Mouse (Mus musculus): ENCODE measurements around the gene Galnt17.

Galnt17 gene

GRCm38 (mm10) chr5:130914606-130915005 lies 393.7 kb downstream of the Galnt17 start:
- peak; percentile 65 for DNase-seq

DNA sequence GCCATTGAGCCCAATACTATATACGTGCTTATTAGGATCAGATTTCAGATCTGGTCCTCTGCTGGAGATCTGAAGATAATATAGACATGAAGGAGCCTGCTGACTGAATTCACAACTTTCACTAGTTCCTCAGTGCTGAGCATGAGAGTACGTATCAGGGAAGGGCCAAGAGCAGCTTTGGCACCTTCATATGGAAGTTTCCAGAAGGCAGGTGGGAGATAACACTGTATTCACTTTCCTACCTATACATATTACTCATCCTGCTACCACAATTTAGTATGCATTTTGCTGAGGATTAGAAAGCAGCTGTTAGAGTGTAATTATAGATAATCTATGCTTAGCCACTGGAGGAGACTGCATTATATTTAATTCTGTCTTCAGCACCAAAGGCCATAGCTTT lies 396.7 kb downstream of the Galnt17 start:
- no peak for DNase-seq

DNA sequence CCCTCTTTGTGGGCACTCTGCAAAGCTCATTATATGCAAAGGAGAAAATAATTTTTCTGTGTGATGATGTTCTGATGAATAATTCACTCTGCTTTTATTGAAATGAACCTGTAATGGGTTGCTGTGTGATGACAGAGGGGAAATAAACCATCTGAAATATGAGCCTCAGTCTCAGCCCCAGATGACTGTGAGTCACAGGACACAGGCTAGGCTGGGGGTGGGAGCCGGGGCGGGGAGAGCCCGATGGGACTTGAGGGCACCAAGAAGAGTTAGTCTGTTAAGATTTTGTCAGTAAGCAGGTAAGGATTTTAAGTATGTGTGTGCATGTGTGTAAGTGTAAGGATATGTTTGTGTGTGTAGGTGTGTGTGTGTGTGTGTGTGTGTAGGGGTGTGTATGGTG lies 406.6 kb downstream of the Galnt17 start:
- no peak for DNase-seq

DNA sequence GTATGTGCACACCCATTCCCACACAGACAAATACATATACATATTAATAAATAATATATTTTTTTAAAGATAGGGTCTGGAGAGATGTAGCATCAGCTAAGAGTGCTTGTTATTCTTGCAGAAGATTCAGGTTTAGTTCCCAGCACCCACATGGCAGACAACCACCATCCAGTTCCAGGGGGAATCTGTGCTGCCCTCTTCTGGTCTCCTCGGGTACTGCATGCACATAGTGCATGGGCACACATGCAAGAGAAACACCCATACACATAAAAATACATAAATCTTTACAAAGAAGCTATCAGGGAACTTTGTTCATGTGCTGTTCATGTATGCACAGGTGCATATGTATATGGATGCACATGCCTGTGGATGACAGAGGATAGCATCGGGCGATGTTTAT lies 412.3 kb downstream of the Galnt17 start:
- DNase-seq = no peak

DNA sequence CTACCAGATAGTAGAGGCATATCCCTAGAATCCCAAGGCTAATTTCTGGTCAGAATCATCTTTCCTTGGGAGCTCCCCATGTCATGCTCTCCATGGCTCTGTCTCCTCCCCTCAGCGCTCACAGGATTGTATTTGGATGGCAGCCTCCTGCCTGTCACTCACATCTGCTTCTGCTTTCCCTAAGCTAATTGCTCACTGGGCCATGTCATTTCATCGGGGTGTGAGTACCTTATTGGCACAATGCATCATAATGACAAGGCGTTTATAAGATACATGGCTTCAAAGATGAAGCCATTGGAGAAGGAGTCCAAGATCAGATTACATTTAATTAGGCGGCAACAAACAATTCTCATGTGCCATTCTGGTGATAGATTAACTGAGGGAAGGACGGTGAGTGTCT lies 416.6 kb downstream of the Galnt17 start:
- DNase-seq = no peak

DNA sequence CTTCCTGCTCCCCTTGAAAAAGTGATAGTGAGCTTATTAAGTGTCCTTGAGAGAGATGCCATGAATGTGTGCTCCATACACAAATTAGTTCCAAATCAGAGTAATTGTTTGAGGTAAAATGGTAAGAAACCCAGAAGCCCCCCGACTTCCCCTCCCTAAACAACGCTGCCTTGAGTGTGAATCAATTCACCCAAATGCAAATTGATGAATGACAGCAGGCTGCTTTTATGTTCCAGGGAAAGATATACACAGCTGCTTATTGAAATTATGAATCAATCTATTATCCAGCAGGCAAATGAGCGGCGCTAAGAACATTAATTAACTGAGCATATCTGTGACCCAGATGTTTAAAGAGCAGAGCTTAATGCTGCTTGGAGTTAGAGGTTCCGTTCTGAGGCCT lies 428.0 kb downstream of the Galnt17 start:
- no peak for DNase-seq

DNA sequence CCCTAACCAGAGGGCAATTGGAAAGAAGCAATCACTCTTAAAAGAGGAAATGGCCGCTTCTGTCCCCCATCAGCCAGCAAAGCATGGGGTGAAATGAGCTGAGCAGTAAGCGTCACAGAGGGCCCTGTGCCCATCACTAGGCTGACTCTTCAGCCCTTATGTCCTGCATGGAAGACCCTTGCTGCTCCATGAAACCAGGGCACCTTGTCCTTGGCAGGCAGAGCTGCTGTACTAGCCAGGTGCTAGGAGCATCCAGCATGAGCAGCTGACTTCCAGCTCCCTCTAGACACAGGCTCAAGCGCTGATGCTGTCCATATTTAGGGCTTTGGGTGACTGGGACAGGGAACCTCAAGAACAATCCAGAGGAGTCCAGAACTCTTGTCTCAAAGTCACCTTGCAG lies 432.9 kb downstream of the Galnt17 start:
- DNase-seq = peak; percentile 52

DNA sequence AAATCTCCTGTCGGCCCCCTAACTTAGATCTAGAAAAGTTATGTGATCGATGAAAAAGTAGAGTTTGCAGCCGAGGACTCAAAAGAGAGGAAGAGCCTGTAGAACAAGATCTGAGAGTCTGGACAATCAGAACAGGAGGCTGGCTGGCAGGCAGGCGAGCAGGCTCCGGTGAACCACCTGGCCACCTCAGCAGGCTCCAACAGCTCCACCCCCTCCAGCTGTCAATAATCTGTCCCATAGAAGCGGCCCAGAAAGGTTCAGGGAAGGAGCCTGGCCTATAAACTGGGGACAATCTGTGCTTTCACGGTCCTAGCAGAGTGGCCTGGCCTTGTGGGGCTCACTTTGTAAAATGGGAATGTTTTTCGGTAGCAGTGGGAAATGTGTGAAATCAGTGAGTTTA lies 437.2 kb downstream of the Galnt17 start:
- peak; percentile 96 for DNase-seq

- peak; percentile 53 for DNase-seq
These were observed 438.4 kb downstream of the Galnt17 start for GRCm38 (mm10) chr5:130869869-130870268.

GRCm38 (mm10) chr5:130862302-130862701 lies 446.0 kb downstream of the Galnt17 start:
- DNase-seq = peak; percentile 80

DNA sequence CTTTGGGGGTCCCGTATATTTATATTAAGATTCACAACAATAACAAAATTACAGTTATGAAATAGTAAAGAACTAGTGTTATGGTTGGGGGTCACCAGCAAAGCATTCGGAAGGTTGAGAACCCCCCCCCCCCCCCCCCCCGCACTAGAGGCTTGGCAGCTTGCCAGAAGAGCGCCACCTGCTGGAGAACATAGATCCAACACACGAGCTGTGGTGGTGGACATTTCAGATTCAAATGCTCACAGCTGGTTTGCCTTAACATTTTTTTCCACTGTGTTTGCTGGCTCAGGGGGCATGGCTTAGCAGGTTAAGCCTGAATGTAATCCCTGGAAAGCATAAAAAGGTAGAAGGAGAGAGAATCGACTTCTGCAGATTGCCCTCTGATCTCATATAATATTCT lies 448.6 kb downstream of the Galnt17 start:
- no peak for DNase-seq

GRCm38 (mm10) chr5:130858706-130859105 lies 449.6 kb downstream of the Galnt17 start:
- no peak for DNase-seq

- DNase-seq = peak; percentile 72
These were observed 450.1 kb downstream of the Galnt17 start for GRCm38 (mm10) chr5:130858148-130858547.

DNA sequence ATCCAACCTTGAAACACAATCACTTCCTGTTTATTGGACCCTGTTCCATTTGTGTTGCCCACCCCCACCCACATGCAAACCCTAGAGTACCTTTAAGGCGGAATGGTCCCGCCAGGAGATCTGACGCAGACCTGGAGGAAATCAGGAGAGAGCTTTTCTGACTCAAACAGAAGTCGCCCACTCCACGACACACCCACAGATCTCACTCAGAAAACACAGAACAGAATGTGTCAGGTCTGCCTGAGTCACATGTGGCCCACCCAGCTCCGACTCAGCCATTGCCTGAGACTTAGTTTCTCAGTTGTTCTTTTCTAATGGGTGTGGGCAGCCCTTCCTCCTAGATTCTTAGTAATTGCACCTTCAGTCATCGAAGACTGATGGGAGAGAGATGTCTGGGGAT lies 453.9 kb downstream of the Galnt17 start:
- no peak for DNase-seq

GRCm38 (mm10) chr5:130853371-130853770 lies 454.9 kb downstream of the Galnt17 start:
- peak; percentile 90 for DNase-seq

DNA sequence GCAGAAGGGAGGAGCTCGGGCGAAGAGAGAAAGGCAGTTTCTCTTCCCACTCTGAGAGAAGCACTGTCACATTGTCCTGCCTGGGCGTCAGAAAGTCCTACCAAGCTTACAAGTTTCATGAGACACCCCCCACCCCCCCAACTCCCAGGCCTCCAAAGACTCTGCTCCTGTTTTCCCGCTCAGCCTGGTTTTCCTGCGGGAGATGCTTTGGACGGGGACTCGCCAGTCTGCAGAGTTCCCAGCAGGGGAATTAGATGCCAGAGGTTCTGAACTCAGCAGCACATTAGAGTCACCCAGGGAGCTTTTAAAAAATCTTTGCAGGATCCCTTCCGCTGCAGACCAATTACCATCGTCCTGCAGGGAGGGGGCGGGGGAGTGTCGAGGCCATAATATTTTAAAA lies 456.1 kb downstream of the Galnt17 start:
- no peak for DNase-seq

DNA sequence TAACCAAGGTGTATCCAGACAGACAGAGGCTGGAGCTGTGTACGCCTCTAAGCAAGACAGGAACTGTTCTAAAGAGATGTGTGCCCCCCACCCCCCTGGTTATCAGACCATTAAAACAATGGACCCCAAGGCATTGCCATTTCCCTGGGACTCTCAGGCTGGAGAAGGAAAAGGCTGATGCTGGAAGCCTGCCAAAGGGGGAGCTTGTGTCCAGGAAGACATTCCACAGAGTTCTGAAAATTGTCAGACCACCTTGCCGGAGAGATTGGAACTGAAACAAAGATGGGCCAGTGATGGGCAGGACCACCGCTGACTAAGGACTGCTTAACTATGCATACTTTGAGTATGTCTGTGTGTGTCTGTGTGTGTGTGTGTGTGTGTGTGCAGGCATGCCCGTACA lies 458.7 kb downstream of the Galnt17 start:
- DNase-seq = no peak

GRCm38 (mm10) chr5:130848562-130848961 lies 459.7 kb downstream of the Galnt17 start:
- DNase-seq = no peak

- DNase-seq = peak; percentile 56
These were observed 482.5 kb downstream of the Galnt17 start for GRCm38 (mm10) chr5:130825797-130826196.

All from cerebellum, adult 9-10 months (tissue).